Mouse (Mus musculus): ENCODE measurements around the gene Gli2.

- TF ChIP-seq MAFK (IDR thresholded peaks at IDR 0.05; ENCODE audit: insufficient read depth, low read depth, low read length) (no peak), CHD2 (IDR thresholded peaks at IDR 0.05; ENCODE audit: low read depth, low read length) (no peak), ZNF384 (IDR thresholded peaks at IDR 0.05; ENCODE audit: low read depth, low read length) (no peak), HCFC1 (IDR thresholded peaks at IDR 0.05; ENCODE audit: borderline replicate concordance, insufficient read depth, low read length) (no peak), ZC3H11A (IDR thresholded peaks at IDR 0.05; ENCODE audit: borderline replicate concordance, low read depth, low read length) (no peak)
Measured at GRCm38 (mm10) chr1:118968661-118969179, 84.7 kb downstream of the Gli2 start.

Measured in ES-E14 (cell line).